Comparison of ENCODE assay signal across 9 mouse cellular contexts in genomic region chr5:138776346-138776745, GRCm38 (mm10). TPM values are rescaled to one million over a fixed set of nuclear protein-coding genes. Genes with fewer than 3 reads are reported as not detected.
DNase-seq lines count a peak whose midpoint lies in the region; ATAC-seq lines count a peak whose summit lies in the region.
"Had no signal": no experiment of that assay in that cellular context is flagged by ENCODE, and none has a peak within 500 bp of the region (broad histone marks: within the 10 kb centered on the region; RNA-seq: fewer than 3 reads in every experiment).

No protein-coding gene starts in this region.

- DNase-seq in cerebellum, adult 9-10 months: peak; percentile 25
- DNase-seq in cerebellum, adult 8-10 months: no peak
- peak; percentile 18 for DNase-seq in 416B (ENCODE audit: low read depth)
- DNase-seq in heart, postnatal 25 days (ENCODE audit: low spot score): peak; percentile 71
- peak; percentile 64 to 72 for DNase-seq in lung, adult 18-20 months
- no peak for DNase-seq in spleen, adult 12 weeks (ENCODE audit: low spot score)
- DNase-seq in kidney, adult 18-20 months: no peak

- intact Hi-C loops in heart, postnatal 25 days (cut with DNase I): no loop called here

- ATAC-seq in monocyte, adult 5-6 weeks (replicated peaks; ENCODE audit: insufficient number of reproducible peaks, low FRiP score, low TSS enrichment, poor library complexity, severe bottlenecking): no peak

RNA-seq across cellular contexts. Expression of gene Fam20c, which starts 22.0 kb away (rescaled TPM):
- total RNA-seq in heart, postnatal 25 days (2021): 10 to 100 TPM; 10.7 to 12.2 TPM
- 6.6 to 31.5 TPM (median 17.6 TPM) in 3 replicates for total RNA-seq in monocyte, adult 5-6 weeks (2017)

RNA-seq across cellular contexts. Expression of gene Gm5294, which starts 43.5 kb away (rescaled TPM):
- total RNA-seq in heart, postnatal 25 days (2021): not detected
- not detected in 3 replicates for total RNA-seq in monocyte, adult 5-6 weeks (2017)
- total RNA-seq: CH12.LX had no signal

Comparison
In these comparisons a context has a peak if more than half of its experiments do, and no peak if none do; other contexts are left out.
1. DNase-seq: peak in cerebellum, adult 9-10 months (single experiment), 416B (single experiment), heart, postnatal 25 days (single experiment) and lung, adult 18-20 months (2 of 2); none in cerebellum, adult 8-10 months (single experiment), spleen, adult 12 weeks (single experiment) and kidney, adult 18-20 months (single experiment).